Mouse (Mus musculus): ENCODE measurements around the gene Crtc3.

Gene Crtc3

DNA sequence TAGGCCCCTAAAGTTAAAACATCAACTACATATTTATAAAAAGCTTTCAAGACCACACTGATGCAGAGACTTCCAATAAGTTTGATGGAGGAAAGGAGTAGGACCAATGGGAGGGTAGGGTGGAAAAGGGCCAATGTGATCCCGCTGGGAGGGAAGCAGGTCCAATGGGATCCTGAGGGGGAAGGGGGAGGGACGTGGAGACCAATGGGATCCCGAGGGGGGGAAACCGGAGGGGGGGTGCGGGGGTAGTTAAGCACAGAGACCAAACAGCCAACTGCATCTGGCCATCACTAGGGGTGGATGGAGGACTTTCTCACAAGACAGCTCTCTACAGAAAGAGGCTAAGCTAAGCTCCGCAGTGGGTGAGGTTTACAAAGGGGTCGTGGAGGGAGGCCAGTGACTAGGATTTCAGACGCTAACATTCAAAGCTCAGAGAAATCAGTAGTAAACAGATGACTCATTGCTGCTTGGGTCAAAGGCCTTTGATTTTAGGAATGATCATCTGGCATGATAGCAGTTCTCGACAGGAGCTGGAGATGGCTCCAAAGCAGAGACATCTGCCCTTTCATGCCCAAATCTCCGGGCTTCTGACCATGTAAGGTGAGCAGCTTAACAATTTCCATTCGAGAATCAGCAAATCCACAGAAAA, 83.6 kb downstream of the Crtc3 start:
- DNase-seq (ENCODE audit: low spot score in 2 of 2) = no peak

DNA sequence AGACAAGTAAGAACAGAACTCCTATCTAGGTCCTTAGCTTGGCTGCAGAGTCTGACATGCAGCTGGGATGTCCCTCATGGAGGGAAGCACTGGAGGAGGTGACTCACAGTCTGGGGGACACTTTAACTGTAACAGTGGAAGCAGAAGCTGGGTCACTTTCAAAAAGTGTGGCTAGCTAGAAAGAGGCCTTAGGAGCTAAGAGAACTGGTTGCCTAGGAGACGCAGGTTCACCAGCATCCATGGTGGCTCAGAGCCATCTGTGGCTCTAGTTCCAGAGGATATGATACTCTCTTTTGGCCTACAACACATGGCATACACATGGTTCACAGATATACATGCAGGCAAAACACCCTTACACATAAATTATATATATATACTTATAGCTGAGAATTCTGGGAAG, 86.1 kb downstream of the Crtc3 start:
- DNase-seq (ENCODE audit: low spot score in 2 of 2) = no peak

- DNase-seq (ENCODE audit: low spot score in 2 of 2) = no peak
Observed at GRCm38 (mm10) chr7:80598436-80598985, 90.2 kb downstream of the Crtc3 start.

- DNase-seq (ENCODE audit: low spot score in 2 of 2) = no peak
Observed at GRCm38 (mm10) chr7:80597900-80598299, 90.8 kb downstream of the Crtc3 start.

DNA sequence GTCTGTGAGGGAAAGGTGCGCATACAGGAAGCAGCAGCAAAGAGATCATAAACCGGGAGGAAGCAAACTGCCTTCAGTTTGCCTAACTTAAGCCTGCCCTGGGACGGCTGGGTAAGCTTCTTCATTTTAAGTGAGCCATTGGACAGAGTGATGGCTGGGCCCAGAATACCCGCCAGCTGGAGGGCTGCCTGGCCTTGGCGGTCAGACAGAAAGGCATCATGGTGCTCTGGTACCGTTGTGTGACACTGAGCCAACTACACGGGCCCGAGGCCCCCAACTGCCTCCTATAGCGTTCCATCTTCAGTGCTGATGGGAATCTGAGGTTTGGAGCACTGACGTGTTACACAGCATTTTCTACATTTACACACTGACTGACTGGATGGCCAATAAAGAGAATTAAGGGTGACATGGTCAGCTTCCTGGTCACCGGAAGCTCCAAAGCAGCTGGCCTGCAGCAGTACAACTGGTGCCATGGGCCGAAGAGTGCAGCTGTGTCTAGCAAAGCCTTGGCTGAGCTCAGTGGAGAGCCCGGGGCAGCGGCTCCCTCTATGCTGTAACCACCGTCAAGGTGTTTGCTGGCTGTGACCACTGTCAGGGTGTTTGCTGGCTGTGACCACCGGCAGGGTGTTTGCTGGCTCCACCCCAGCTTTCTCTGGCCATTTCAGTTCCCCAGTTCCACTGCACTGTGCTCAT, 99.5 kb downstream of the Crtc3 start:
- DNase-seq (ENCODE audit: low spot score in 2 of 2) = no peak

GRCm38 (mm10) chr7:80587684-80588083, 101.0 kb downstream of the Crtc3 start:
- DNase-seq (ENCODE audit: low spot score in 2 of 2) = no peak

DNA sequence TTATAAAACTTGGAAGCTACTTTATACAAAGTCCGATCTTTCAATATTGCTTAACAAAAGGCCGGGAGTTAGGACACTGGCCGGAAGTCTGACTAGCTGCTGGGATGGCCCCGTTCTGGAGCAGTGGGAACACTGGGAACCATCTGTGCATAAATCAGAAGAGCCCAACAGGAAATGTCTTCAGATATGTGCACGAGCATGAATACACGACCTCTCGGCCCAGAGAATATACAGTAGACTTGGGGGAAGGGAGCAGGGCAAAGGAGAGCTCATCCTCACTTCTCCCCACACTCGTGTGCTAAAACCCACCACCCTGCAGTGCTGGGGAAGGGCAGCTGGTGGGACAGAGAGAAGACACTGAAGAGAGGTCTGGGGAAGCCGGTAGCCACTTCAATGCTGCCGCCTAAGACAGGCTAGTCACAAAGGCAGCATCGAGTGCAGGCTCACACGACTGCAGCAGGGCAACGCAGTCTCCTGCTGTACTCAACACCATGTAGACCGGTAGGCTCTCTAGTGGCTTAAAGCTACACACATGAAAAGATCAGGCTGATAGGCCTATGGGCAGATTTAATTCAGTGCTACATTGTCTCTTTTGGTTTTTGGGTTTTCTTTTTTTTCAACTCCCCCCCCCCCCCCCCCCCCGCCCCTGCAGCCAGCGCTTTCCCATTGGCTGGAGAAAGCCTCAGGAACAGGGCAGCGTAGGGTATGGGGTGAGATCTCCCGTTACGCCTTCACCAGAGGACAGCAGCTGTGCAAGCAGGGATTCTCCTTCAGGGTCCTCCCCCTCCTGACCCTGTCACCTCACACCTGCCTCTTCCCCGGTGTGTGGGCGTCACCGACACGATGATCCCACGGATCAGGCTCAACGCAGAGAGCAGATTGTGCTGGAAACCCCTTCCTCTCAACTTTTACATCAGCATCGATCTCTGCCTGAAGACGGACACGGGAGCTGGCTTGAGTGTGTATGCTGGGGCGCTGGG, 101.7 kb downstream of the Crtc3 start:
- DNase-seq (ENCODE audit: low spot score in 2 of 2) = no peak

DNA sequence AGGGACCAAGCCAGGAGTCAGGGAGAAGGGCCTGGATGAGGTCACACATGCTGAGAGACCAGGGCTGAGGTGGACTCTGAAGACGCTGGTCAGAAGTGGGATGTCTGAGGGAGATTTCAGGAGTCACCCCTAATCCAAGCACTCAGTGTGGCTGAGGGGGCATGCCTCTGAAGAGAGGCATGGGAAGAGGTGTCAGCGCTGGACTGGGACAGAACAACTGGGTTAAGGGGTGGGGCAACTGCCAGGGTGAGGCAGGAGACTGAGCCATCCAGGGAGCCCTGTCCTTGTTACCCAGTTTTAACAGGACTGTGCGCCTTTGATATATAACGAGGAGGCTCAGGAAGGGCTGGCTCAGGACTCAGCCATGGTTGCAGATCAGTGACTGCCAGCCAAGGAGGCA, 102.5 kb downstream of the Crtc3 start:
- no peak for DNase-seq (ENCODE audit: low spot score in 2 of 2)

- DNase-seq (ENCODE audit: low spot score in 2 of 2) = no peak
Observed at GRCm38 (mm10) chr7:80585380-80585779, 103.3 kb downstream of the Crtc3 start.

DNA sequence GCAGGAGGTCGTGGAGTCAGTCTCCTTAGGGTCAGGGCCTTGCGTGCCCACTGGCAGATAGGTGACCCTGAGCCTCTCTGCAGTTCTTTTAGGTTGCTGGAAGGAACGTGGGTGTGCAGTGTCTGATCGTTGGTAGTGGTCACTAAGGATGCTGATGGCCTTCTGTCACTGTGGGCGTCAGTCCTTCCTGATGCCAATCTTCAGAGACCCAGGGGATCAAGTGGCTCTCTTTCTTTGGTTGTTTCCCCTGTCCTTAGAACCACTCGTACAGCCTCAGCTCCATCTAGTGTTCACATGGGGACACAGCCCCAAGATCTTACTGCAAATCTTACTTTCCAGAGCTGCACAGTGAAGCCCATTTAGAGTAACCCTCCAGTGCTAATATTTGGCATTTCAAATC, 104.7 kb downstream of the Crtc3 start:
- peak; percentile 54 to 61 for DNase-seq (ENCODE audit: low spot score in 2 of 2)

- DNase-seq (ENCODE audit: low spot score in 2 of 2) = peak; percentile 71 to 81
Observed at GRCm38 (mm10) chr7:80582821-80583451, 105.7 kb downstream of the Crtc3 start.

GRCm38 (mm10) chr7:80580368-80580767, 108.3 kb downstream of the Crtc3 start:
- peak; percentile 46 to 51 for DNase-seq (ENCODE audit: low spot score in 2 of 2)

GRCm38 (mm10) chr7:80577417-80577980, 111.2 kb downstream of the Crtc3 start:
- DNase-seq (ENCODE audit: low spot score in 2 of 2) = no peak

DNA sequence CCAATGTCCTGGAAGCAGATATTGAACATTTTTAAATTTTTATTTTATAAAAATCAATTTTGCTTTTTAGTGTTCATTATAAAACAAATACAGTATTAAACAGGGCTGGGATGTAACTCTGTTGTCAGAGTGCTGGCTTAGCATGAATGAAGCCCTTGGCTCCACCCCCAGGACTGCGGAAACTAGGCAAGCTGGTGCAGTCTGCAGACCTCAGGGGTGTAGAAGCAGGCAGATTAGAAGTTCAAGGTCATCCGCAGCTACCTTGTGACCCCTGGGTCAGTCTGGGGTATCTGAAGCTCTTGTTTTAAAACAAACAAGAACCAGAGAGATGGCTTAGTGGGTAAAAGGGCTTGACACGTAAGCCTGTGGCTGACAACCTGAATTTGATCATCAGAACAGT, 112.1 kb downstream of the Crtc3 start:
- no peak for DNase-seq (ENCODE audit: low spot score in 2 of 2)

DNA sequence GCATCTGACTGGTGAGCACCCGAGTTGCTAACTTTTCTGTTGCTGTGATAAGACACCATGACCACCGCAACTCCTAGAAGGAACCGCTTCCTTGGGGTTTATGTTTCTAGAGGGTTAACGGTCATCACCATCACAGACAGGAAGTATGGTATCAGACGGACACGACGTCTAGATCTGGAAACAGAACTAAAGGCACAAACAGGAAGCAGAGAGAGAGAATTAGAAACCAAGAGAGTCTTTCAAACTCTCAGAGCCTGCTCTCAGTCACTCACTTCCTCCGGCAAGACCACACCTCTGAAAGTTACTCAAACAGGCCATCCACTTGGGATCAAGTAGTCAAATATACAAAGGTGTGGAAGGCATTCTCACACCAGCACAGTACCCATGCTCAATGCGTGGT, 112.9 kb downstream of the Crtc3 start:
- DNase-seq (ENCODE audit: low spot score in 2 of 2) = peak; percentile 55 to 66

- no peak for DNase-seq (ENCODE audit: low spot score in 2 of 2)
Observed at GRCm38 (mm10) chr7:80573076-80573475, 115.6 kb downstream of the Crtc3 start.

DNA sequence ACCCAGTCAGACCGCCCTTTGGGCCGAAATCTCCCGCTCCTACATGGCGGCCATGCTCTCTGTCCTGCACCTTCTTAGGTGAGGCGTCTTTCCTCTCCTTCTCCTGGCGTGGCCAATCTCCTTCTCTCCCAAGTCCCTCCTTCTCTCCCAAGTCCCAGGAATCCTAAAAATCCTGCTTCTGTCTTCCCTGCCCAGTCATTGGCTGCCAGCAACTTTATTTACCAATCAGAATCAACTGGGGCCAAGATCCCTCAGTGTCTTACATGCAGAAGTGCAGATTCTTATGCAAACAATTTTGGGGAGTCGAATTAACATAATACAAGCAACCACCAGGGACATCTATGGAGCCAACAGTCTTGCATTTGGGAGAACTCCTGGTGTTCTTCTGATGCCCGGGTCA, 120.7 kb downstream of the Crtc3 start:
- DNase-seq (ENCODE audit: low spot score in 2 of 2) = no peak

DNA sequence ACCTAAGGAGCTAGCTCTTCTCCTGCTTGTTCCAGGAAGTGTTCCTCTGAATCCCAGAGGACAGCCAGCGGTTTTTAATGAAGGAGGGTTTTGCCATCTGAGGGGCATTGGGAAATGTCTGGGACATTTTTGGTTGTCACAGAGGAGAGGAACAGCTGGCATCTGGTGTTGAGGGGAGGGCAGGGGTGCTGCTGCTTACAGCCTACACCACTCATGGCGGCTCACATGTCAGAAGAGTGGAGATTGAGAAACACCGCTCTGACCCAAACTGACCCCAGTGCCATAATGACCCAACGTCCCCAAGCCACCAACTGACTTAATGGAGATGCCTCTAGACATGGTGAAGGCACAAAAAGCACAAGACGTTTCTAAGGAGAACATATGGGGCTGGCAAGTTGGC, 126.7 kb downstream of the Crtc3 start:
- DNase-seq (ENCODE audit: low spot score in 2 of 2) = no peak

DNA sequence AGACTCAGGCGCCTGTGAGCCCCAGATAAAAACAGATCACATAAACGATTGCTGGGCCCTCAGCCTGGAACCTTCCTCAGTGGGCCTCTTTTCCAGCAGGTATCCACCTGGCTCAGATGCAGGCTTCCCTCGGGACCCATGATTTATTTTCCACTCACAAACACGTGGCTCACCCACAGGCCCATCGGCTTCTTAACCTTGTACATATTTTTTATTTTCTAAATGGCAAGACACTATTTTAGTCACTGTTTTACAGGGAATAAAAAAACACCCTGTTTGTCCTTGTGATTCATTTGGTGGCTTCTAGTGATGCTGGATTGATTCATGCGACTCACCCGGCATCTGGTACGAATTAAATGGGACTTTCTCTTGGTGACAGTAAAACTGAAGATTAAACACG, 127.4 kb downstream of the Crtc3 start:
- DNase-seq (ENCODE audit: low spot score in 2 of 2) = no peak

- DNase-seq (ENCODE audit: low spot score in 2 of 2) = no peak
Observed at GRCm38 (mm10) chr7:80558572-80558971, 130.1 kb downstream of the Crtc3 start.

- no peak for DNase-seq (ENCODE audit: low spot score in 2 of 2)
Observed at GRCm38 (mm10) chr7:80558101-80558500, 130.6 kb downstream of the Crtc3 start.
